Mouse (Mus musculus): ENCODE measurements around the gene Fam171a2. TPM values are rescaled to one million over a fixed set of nuclear protein-coding genes. Genes with fewer than 3 reads are reported as not detected.
"Not testable (repeated sequence)": the region's sequence is repeated elsewhere in the genome, so short reads cannot be mapped to it uniquely, and the experiment has no call there.

Fam171a2 gene
- total RNA-seq, 2 experiments from 2014 or later, result 125 to 135 TPM

DNA sequence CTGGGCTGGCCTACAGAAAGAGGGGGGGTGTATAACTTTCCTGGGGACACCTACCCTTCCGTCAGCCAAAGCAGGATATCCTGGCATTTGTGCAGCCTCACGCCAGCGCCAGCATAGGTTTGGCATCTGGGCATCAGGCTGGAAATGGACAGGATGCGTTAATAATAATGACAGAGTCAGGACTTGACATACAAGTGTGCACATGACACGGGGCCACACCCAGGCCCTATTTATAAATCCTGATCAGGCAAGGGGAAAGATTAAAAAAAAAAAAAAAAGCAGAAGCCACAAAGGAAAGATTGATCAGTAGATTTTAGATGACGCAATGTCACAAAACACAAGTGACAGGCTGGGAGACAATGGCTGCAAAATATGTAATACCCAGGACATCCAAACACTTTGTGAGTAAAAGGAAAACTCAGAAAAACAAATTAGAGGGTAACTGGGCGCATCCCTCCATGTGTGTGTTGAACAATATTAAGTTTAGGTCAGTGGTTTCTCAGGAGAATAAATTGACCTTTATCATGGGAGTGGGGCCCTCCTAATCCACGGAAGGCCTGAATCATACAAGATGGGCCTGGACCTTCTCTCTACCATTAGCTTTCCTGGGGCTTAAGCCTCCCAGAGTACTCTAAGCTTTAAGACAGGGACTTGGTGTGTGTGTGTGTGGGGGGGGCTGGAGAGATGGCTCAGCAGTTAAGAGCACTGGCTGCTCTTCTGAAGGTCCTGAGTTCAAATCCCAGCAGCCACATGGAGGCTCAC is 21.7 kb downstream of the Fam171a2 start:
- intact Hi-C loops (cut with DNase I), result no loop called here
- peak in 1 of 2 experiments; percentile 10 for DNase-seq (ENCODE audit: extremely low spot score in 1 of 2, low spot score in 2 of 2)

DNA sequence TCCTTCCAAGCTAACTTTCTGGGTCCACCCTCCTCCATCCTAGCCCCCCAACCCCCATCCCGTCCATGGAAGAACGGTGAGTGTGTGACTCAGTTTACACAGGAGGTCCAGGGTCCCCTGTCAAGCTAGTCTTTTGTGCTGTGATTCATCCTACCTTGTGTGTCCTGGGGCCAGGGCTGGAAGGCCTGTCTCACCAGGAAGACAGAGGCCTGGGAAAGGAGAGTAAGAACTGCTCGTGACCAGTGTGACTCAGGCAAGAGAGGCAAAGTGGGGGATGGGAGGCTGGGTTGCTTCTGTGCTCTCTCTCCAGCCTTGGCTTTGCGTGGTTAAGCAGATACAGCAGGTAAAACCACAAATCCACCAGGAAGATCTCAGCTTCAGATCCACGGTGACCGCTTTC is 22.8 kb downstream of the Fam171a2 start:
- intact Hi-C loops (cut with DNase I), result no loop called here
- peak in 1 of 2 experiments; percentile 18 for DNase-seq (ENCODE audit: extremely low spot score in 1 of 2, low spot score in 2 of 2)

DNA sequence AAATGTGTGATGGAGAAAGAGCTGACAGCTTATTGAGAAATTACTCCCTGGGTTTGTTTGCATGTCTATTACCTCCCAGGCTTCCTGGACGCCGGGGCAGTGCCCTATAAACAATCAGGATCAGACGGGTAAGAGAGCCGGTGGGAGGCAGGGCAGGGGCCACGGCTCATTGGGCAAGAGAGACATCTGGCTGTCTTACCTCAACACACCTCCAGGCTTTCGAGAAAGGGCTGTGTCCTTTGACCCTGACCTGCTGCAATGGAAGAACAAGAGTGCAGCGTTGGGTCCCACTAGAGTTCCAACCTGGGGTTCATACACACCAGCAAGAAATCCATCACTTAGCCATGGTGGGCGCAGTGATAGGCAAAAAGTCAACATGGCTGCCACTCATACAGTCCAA is 25.9 kb downstream of the Fam171a2 start:
- intact Hi-C loops (cut with DNase I), result no loop called here
- DNase-seq (ENCODE audit: extremely low spot score in 1 of 2, low spot score in 2 of 2), result peak in 1 of 2 experiments; percentile 11

DNA sequence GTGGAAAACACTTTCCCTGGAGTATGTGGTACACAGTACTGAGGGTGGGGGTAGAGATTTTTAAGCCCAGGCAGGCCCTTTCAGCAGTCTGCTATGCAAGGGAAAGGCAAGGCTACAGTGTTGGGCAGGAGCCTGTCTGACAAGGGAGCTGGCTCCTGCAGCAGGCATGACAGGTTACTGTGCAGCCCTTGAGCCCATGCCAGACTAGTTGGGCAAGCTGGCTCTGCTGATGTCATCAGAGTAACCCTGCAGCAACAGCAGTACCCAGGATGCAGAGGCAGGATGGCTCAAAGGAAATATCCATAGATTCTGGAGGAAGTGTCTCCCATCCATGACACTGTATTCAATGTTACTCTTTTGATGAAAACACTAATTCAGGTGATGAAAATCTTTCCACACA is 28.6 kb downstream of the Fam171a2 start:
- intact Hi-C loops (cut with DNase I), result no loop called here
- peak in 1 of 2 experiments; percentile 20 for DNase-seq (ENCODE audit: extremely low spot score in 1 of 2, low spot score in 2 of 2)

DNA sequence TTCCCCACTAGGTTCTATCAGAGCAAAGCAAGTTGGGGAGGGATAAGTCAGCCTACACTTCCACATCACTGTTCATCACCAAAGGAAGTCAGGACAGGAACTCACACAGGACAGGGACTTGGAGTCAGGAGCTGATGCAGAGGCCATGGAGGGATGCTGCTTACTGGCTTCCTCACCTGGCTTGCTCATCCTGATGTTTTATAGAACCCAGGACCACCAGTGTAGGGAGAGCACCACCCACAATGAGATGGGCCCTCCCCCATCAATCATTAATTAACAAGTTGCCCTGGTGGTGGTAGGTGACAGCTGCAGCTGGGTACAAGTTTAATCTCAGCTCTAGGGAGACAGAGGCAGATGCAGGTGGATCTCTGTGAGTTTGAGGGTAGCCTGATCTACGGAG is 30.3 kb downstream of the Fam171a2 start:
- intact Hi-C loops (cut with DNase I), result no loop called here
- DNase-seq (ENCODE audit: extremely low spot score in 1 of 2, low spot score in 2 of 2), result no peak

DNA sequence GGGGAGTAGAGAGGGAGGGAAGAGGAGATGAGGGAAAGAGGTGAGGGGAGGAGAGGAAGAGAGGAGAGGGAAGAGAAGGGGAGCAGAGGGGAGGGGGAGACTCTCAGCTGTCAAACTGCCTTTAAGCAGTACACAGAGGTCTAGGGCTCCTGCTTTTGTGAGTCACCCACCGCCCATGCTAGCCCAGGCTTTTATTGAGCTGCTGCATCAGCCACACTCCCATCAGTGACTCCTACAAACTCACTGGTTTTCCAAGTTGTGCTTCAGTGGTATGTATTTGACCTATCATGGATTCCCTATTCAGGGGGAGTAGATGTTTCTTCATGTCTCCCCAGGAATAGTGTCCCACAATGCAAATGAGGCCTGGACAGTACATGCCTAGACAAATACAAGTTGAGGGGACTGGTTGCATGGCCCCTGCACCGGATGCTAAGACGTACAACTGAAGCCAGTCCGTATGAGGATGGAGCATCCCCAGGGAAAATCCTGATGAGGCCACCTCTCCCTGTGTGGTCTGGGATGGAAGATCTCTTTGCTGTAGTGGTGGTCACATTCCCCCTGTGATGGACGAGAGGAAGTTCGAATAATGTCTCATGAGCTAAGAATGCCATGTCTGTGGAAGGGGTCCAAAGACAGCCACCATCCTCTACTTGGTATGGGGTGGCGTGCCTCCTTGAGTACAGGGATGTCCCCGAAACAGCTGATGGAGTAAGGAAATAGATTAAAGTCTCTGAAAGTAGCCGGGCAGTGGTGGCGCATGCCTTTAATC is 32.3 kb downstream of the Fam171a2 start:
- intact Hi-C loops (cut with DNase I), result no loop called here
- peak in 1 of 2 experiments; percentile 9 for DNase-seq (ENCODE audit: extremely low spot score in 1 of 2, low spot score in 2 of 2)

DNA sequence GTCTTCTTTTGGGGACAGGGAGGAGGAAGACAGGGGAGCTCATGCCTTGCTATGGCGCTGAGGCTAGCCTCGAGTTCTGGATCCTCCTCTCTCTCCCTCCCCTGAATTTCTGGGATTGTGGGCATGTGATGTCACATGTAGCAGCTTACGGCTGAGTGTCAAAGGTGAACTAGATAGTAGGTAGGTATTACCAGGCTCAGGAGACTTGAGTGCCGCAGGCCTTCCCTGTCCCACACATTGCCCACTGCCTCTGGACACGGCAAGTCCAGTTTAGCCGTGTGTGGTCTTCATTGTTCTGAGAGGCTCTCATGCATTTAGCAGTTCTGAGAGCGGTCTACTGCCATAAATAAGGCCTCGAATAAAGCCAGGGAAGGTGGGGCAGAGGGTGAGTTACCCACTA is 34.4 kb downstream of the Fam171a2 start:
- intact Hi-C loops (cut with DNase I), result no loop called here
- peak in 1 of 2 experiments; percentile 4 for DNase-seq (ENCODE audit: extremely low spot score in 1 of 2, low spot score in 2 of 2)

DNA sequence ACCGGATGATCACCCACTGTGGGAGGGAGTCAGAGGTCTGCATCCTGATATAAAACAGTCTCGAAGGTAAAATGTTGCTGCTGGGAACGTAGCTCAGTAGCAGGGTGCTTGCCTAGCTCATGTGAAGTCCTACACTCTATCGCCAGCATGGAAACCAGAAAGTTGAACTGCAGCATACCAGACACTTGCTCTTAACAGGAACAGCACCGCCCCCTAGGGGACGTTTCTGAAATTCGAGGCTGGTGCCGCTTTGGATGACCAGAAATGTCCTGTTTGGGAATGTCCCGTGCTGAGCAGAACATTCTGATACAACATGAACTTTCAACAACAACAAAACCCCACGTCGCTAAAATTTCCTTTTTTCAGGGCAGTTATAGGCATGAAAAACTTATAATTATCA is 35.8 kb downstream of the Fam171a2 start:
- intact Hi-C loops (cut with DNase I), result loop anchor here (2.0 kb wide), 1 partner anchor 103 kb away; no protein-coding TSS in a partner anchor
- DNase-seq (ENCODE audit: extremely low spot score in 1 of 2, low spot score in 2 of 2), result peak; percentile 85 to 90

DNA sequence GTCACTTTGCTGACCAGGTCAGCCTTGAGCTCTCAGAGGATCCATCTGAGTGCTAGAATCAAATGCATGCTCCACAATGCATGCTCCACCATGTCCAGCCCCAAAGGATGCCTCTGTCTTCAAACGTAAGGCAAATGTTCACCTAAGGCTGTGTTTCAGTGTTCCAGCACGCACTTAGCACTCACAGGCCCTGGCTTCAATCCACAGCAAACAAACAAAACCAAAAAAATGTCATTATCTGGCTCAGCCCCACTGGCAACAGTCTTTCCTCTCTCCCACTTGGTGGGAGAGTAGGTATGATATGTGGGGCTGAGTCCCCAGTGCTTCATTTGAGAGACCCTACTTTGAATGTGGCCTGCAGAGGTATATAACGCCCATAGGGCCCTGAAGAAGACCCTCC is 36.4 kb downstream of the Fam171a2 start:
- DNase-seq (ENCODE audit: extremely low spot score in 1 of 2, low spot score in 2 of 2), result no peak
- intact Hi-C loops (cut with DNase I), result loop anchor here (2.0 kb wide), 1 partner anchor 102 kb away; no protein-coding TSS in a partner anchor

DNA sequence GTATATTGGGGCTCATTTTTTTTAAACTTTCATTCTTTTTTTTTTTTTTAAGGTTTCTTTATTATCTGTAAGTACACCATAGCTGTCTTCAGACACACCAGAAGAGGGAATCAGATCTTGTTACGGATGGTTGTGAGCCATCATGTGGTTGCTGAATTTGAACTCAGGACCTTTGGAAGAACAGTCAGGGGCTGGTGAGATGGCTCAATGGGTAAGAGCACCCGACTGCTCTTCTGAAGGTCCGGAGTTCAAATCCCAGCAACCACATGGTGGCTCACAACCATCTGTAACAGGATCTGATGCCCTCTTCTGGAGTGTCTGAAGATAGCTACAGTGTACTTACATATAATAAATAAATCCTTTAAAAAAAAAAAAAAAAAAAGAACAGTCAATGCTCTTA is 37.1 kb downstream of the Fam171a2 start:
- DNase-seq (ENCODE audit: extremely low spot score in 1 of 2, low spot score in 2 of 2), result not testable (repeated sequence)
- intact Hi-C loops (cut with DNase I), result loop anchor here (2.0 kb wide), 1 partner anchor 102 kb away; no protein-coding TSS in a partner anchor

DNA sequence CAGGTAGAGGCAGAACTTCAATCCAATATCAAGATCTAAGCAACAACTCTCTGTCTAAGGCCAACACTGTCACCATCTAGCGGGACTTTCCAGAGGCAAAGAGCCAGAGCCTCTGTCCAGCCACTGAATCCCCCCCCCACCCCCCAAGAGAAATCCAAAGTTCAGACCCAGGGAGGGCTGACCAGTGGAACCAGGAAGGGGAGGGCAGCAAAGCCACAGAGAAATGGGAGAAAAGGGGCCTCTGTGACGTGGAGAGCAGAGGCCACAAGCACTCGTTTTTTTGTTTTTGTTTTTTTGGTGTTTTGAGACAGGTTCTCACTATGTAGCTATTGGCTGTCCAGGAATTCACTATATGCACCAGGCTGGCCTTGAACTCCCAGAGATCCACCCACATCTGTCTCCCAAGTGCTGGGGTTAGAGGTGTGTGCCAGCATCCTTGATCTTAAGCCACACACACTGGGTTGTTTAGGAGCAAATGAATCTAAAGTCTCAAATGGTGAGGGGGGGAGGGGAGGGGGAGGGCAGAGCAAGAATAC is 37.6 kb downstream of the Fam171a2 start:
- DNase-seq (ENCODE audit: extremely low spot score in 1 of 2, low spot score in 2 of 2), result no peak
- intact Hi-C loops (cut with DNase I), result loop anchor here (2.0 kb wide), 1 partner anchor 101 kb away; no protein-coding TSS in a partner anchor

DNA sequence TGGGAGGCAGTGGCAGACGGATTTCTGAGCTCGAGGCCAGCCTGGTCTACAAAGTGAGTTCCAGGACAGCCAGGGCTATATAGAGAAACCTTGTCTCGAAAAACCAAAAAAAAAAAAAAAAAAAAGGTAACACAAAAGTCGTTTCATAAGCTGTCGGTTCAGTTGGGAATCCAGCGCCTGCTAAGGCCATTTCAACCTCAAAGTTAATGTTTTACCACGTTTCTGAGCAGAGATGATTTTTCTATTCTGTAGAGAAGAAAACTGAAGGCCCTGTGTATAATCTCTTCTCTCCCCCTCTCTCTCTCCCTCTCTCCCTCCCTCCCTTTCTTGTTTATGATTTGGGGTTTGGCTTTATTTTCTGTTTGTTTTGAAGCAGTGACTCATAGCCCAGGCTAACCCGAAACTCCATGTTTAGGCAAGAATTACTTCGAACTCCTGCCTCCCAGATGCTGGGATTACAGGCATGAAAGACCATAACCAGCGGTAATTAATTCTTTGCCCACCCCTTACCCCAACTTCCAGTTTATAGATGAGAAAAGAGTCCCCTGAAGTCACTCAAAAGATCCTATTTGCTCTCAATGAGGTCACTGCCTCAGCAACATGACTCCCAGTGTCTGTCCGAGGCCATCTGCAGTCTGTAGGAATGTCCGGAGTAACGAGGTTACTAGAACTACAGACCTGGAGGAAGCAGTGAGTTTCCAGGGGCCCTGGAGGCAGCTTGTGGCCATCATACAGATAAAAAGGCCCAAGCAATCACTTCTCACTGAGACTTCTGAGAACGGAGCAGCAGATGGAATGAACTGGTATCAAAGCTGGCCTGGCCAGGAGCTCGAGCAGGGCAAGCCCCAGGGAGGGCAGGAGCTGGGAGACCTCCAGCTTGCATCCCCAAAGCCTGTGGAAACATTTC is 38.3 kb downstream of the Fam171a2 start:
- intact Hi-C loops (cut with DNase I), result no loop called here
- DNase-seq (ENCODE audit: extremely low spot score in 1 of 2, low spot score in 2 of 2), result no peak

DNA sequence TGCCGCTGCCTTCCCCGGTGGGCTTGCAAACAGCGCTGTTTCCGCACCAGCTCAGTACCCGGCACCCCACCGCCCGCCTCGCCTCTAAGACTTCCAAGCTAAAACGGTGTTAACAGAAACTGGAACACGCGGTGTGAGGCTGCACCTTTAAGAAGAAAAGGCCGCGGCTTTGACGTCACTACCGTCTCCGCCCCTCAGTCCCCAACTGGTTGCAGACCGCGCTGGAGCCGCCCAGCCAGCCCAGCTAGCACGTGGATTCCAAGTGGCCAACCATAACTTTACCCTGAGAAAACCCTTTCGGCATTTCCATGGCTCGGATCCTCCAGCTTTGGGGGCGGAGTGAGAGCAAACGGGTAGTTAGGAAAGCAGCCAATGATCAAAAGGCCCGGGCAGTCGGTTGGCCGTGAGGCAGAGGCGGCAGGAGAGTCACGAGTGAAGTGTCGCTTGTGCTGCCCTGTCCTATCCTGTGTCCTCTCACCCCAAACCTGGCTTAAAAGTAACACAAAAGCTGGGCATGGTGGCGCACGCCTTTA is 39.1 kb downstream of the Fam171a2 start:
- intact Hi-C loops (cut with DNase I), result no loop called here
- DNase-seq (ENCODE audit: extremely low spot score in 1 of 2, low spot score in 2 of 2), result peak; percentile 97 to 98

DNA sequence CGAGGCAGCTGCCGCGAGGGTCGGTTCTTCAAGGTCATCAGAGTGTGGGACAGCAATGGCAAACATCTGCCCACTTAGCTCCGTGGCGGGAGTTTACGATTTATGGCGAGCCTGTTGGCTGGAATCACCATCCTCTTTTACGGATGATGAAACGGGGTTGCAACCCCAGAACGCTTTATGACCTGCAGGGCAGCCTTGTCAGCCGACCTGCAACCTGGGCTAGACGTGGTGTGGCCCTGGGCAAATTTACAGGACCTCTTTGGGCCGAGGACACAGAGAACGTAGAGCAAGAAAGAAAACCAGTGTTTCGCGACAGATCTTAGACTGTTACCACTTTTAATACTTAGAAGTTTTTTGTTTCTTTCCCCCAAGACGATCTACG is 39.7 kb downstream of the Fam171a2 start, which contains the start of gene Slc25a39:
Slc25a39 (minus strand) TSS at position 113 of the 382 bp plus-strand sequence.
- no peak for DNase-seq (ENCODE audit: extremely low spot score in 1 of 2, low spot score in 2 of 2)
- intact Hi-C loops (cut with DNase I), result loop anchor here (2.0 kb wide), 1 partner anchor 89 kb away; the partner anchor contains the start of gene Ubtf

DNA sequence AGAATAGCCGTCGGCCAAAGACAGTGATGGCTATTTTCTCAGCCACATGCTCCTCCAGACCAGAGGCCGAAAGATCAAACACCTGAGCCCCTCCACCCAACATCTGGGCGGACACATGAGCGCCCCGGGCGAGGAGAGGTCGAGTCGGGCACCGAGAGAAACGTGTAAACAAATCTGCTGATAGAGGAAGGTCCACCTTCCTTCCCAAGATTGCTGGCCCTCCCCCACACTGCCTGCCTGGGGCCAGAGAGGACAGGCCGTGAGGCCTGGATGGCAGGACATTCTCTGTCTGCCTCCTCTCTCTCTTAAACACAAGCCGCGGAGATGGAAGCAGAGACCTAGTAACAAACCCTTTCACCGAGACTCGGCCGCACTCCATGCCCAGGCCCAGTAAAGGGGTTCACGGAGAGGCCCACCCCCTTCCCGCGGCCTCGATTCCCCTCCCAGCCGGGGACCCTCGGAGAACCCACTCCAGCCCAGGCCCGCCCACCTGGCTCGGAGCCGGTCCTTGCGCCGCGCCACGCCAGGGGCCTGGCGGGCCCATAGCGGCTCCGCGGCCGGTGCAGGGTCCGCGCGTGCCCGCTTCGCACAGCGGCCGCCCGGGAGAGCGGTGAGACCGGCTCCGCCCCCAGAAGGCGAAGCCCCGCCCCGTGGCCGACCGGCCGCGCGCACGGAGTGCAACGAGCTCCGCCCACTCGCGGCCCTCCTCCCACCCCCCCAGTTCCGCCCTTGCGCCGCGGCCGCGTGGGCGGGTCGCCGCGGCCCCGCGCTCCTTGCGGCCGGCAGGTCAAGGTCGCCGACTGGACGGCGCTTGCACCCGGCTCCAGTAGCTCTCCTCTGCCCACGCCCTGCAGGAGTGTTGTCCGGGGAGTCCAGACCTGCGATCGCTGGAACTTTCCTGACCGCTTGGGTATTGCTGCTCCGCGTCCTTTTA is 40.3 kb downstream of the Fam171a2 start:
- intact Hi-C loops (cut with DNase I), result loop anchor here (2.0 kb wide), 1 partner anchor 88 kb away; the partner anchor contains the start of gene Ubtf
- peak; percentile 77 to 95 for DNase-seq (ENCODE audit: extremely low spot score in 1 of 2, low spot score in 2 of 2)

DNA sequence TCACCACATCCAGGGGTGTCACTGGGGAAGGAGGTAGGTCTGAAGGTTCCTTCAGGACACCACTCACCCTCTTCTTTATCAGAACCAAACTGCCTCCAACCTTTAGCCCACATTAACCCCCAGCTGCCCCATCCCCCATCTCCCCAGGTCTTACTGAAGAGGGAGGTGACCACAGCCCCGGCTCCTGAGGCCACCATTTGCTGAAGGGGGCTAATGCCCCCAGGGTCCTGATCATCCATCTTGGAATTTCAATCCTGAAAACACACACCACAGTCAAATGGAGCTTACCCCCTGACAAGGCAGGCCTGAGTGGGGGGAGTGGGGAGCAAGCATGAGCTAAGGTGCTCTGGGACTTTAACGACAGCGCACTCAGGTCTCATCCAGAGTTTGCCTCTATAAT is 41.1 kb downstream of the Fam171a2 start:
- no peak for DNase-seq (ENCODE audit: extremely low spot score in 1 of 2, low spot score in 2 of 2)
- intact Hi-C loops (cut with DNase I), result loop anchor here (2.0 kb wide), 1 partner anchor 88 kb away; the partner anchor contains the start of gene Ubtf

Data from left cerebral cortex, postnatal 10 days (tissue).